Mouse (Mus musculus) limb, embryonic 14.5 days (tissue): ENCODE data around the gene Wdr66. TPM values are rescaled to one million over a fixed set of nuclear protein-coding genes. Genes with fewer than 3 reads are reported as not detected.
A peak's percentile ranks its signal among the peaks of the same experiment; 100 is the strongest.

Source experiments
- ATAC-seq: fragments of 200-750 bp; cut with Nextera tagmentation; 2 replicates; pipeline ENCODE4 v1.8.0; 2017; ENCODE audit warnings: low read depth, moderate number of reproducible peaks, moderate TSS enrichment; ENCODE audit not compliant: low FRiP score
- DNase-seq: peaks from one replicate; pipeline ENCODE4 v3.0.0-alpha.2; 2015; ENCODE audit warnings: low spot score
- H3K27ac ChIP-seq: fragments of 300-500 bp; sonication (generic); replicated peaks from 2 replicates; pipeline ENCODE4 v1.5.1; 2014; ENCODE audit warnings: low read depth, mild to moderate bottlenecking, low read length, moderate library complexity, mixed read lengths
- H3K27me3 ChIP-seq: fragments of 300-500 bp; sonication (generic); 2 replicates; pipeline ENCODE4 v1.6.1; 2014; ENCODE audit warnings: low read length, mixed read lengths; ENCODE audit not compliant: control insufficient read depth, insufficient read depth
- H3K36me3 ChIP-seq: fragments of 300-500 bp; sonication (generic); 2 replicates; pipeline ENCODE4 v1.6.1; 2014; ENCODE audit warnings: mild to moderate bottlenecking, low read length, moderate library complexity, mixed read lengths; ENCODE audit not compliant: control insufficient read depth, insufficient read depth
- H3K4me1 ChIP-seq: fragments of 300-500 bp; sonication (generic); 2 replicates; pipeline ENCODE4 v1.6.1; 2014; ENCODE audit warnings: antibody characterized with exemption, low read length, mixed read lengths; ENCODE audit not compliant: control insufficient read depth, insufficient read depth
- H3K4me2 ChIP-seq: fragments of 300-500 bp; sonication (generic); replicated peaks from 2 replicates; pipeline ENCODE4 v1.6.1; 2014; ENCODE audit warnings: low read depth, mild to moderate bottlenecking, low read length, moderate library complexity; ENCODE audit not compliant: severe bottlenecking
- H3K4me3 ChIP-seq: fragments of 300-500 bp; sonication (generic); replicated peaks from 2 replicates; pipeline ENCODE4 v1.5.1; 2014; ENCODE audit warnings: low read length
- H3K9ac ChIP-seq: fragments of 300-500 bp; sonication (generic); 2 replicates; pipeline ENCODE4 v1.6.1; 2014; ENCODE audit warnings: mild to moderate bottlenecking, low read depth, low read length, moderate library complexity; ENCODE audit not compliant: severe bottlenecking
- H3K9me3 ChIP-seq: fragments of 300-500 bp; sonication (generic); 2 replicates; pipeline ENCODE4 v1.6.1; 2016; ENCODE audit warnings: low read length; ENCODE audit not compliant: control insufficient read depth
- POLR2A ChIP-seq: fragments of 200-500 bp; IDR thresholded peaks from 2 replicates; pipeline ENCODE4 v1.8.0; 2012; ENCODE audit warnings: inconsistent platforms, mild to moderate bottlenecking, moderate library complexity, borderline replicate concordance; ENCODE audit not compliant: insufficient read depth, insufficient read length; ENCODE audit errors: extremely low read depth
- WGBS: fragments of 180-500 bp; shearing (Covaris S2); extraction: QIAGEN DNeasy Blood & Tissue Kit; methylation state at CpG from one replicate; pipeline ENCODE4 v1.1.7; 2014; 5-methylcytosine and 5-hydroxymethylcytosine counted together
- polyA plus RNA-seq, 2 experiments: library from polyadenylated mRNA; depleted of rRNA in 1 of 2; stranded (reverse) in 1 of 2; unstranded in 1 of 2; fragments of >200 nt; fragmentation: Nextera tagmentation in 1 of 2; extraction: Ambion mirVana in 1 of 2; gene quantifications; 2 replicates each; pipeline versions ENCODE4 v1.2.1 to v1.2.3; 2012 to 2014

The Wdr66 gene
- polyA plus RNA-seq, 2 experiments, result 0.50 to 0.87 TPM

DNA sequence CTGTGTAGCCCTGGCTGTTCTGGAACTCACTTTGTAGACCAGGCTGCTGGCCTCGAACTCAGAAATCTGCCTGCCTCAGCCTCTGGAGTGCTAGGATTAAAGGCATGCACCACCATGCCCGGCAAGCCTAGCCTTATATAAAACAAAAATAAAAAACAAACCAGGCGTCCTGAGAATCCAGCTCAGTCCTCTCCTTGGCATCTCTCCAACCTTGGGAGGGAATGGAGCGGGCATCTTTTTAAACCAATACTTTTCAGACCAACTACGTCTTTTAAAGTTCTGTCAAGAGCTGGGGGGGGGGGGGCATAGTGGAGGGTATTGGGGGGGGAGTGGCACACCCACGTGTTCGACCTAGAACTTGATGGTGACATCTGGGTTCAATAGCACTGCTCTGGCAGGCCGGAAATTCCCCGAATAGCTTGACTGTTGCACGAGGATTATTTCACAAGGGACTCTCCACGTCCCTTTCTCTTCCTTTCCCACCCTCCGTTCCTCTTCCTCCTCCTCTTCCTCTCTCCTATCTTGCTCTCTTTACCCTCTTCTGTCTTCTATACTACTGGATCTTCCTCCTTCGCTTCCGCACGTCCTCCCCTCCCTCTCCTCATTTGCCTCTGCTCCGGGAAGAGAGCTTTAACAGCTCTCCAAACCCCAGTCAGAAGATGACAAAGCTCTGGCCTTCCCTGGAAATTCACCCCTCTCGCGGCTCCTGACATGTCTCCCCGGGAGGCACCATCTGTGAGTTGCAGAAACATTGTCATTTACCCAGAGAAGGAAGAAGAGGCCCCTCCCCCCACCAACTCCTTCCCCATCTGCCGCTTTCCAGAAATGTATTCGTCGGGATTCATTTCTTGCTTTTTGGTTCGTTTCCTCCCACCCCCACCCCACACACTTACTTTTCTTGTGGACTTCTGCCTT is 5.2 kb downstream of the Wdr66 start:
- Histone ChIP-seq H3K27ac (peak overlapping the region; percentile 70), H3K4me3 (peak overlapping the region; percentile 24), H3K9ac (peak overlapping the region; percentile 45), H3K36me3 (no peaks in the 10 kb centered on the region), H3K9me3 (no peaks in the 10 kb centered on the region), H3K27me3 (no peaks in the 10 kb centered on the region), H3K4me2 (peak overlapping the region; percentile 43), H3K4me1 (peaks cover 5% of the 10 kb centered on the region; the same call in 1 of the 2 replicates)
- DNase-seq (peak; percentile 45), ATAC-seq (peak; percentile 28; the same call in 1 of the 2 replicates)
- WGBS, result 15% methylated on average over 23 of the region's 23 CpGs
- TF ChIP-seq POLR2A, result no peak

DNA sequence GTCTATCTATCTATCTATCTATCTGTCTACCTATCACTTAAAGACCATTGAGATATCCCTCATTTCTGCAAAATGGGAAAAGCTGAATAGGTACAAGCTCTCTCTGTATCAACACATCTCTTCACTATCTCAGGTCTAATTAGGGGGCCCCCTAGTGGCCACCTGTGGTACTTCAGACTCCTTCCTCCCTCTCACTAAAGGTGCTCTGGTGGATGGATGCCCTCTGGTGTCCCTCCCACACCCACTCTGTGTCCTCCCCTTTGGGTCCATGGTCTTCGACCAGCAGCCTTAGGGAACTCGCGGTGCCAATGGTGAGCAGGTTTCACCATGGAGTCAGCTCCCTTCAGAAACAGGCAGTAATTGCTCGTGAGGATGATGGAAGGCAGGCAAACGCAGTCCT is 7.1 kb downstream of the Wdr66 start:
- TF ChIP-seq POLR2A, result no peak
- H3K27ac ChIP-seq, result no peak overlapping the region
- H3K9me3 ChIP-seq, result no peaks in the 10 kb centered on the region
- ATAC-seq, result no peak
- DNase-seq, result no peak
- H3K36me3 ChIP-seq, result no peaks in the 10 kb centered on the region
- no peaks in the 10 kb centered on the region for H3K27me3 ChIP-seq
- no peak overlapping the region for H3K9ac ChIP-seq
- 54% methylated on average over 5 of the region's 5 CpGs for WGBS
- no peak overlapping the region for H3K4me3 ChIP-seq
- no peak overlapping the region for H3K4me2 ChIP-seq
- H3K4me1 ChIP-seq, result peaks cover 5% of the 10 kb centered on the region; the same call in 1 of the 2 replicates

DNA sequence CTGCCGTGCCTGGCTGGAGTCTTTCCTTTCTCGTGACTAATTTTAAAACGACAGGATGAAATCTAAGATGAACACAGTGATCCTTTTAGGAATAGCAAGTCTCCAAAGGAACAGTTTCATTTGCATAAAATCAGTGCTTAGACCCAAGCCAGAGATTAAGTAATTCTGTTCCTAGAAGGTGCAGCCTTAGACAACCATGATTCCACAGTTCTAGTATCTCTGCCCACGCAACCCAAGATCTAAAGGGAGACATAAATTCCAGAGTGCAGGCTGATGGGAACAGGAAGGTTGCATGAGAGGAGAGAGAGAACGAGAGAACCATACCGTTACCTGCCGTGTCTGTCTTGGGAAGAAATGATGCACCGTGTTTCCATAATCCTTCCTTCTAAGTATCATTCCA is 8.8 kb downstream of the Wdr66 start:
- no peaks in the 10 kb centered on the region for H3K36me3 ChIP-seq
- H3K27me3 ChIP-seq, result no peaks in the 10 kb centered on the region
- H3K9me3 ChIP-seq, result no peaks in the 10 kb centered on the region
- ATAC-seq (no peak), DNase-seq (no peak)
- no peak overlapping the region for H3K4me2 ChIP-seq
- no peak overlapping the region for H3K27ac ChIP-seq
- no peak overlapping the region for H3K4me3 ChIP-seq
- no peak overlapping the region for H3K9ac ChIP-seq
- TF ChIP-seq POLR2A, result no peak
- 73% methylated on average over 8 of the region's 8 CpGs for WGBS
- H3K4me1 ChIP-seq, result peaks cover 5% of the 10 kb centered on the region; the same call in 1 of the 2 replicates

DNA sequence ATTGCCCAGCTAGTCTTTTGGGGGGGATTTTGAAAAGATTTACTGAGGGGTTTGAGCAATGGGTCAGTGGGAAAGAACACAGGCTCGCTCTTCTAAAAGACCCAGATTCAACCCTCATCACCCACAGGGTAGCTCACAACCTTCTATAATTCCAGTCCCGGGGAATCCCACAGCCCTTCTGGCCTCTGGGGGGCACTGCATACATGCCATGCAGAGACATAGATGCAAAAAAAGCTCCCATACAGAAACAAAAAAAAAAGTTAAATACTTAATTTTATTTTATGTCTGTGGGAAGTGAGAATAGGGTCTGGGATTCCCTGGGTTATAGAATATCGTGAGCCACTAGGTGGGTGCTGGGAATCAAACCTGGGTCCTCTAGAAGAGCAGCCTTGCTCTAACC is 15.0 kb downstream of the Wdr66 start:
- Histone ChIP-seq H3K4me1 (no peaks in the 10 kb centered on the region), H3K36me3 (no peaks in the 10 kb centered on the region), H3K9ac (no peak overlapping the region), H3K4me2 (no peak overlapping the region), H3K27ac (no peak overlapping the region), H3K4me3 (no peak overlapping the region), H3K27me3 (no peaks in the 10 kb centered on the region), H3K9me3 (no peaks in the 10 kb centered on the region)
- DNase-seq (no peak), ATAC-seq (no peak)
- TF ChIP-seq POLR2A, result no peak
- whole genome bisulfite sequencing, result 87% methylated on average over 3 of the region's 3 CpGs

DNA sequence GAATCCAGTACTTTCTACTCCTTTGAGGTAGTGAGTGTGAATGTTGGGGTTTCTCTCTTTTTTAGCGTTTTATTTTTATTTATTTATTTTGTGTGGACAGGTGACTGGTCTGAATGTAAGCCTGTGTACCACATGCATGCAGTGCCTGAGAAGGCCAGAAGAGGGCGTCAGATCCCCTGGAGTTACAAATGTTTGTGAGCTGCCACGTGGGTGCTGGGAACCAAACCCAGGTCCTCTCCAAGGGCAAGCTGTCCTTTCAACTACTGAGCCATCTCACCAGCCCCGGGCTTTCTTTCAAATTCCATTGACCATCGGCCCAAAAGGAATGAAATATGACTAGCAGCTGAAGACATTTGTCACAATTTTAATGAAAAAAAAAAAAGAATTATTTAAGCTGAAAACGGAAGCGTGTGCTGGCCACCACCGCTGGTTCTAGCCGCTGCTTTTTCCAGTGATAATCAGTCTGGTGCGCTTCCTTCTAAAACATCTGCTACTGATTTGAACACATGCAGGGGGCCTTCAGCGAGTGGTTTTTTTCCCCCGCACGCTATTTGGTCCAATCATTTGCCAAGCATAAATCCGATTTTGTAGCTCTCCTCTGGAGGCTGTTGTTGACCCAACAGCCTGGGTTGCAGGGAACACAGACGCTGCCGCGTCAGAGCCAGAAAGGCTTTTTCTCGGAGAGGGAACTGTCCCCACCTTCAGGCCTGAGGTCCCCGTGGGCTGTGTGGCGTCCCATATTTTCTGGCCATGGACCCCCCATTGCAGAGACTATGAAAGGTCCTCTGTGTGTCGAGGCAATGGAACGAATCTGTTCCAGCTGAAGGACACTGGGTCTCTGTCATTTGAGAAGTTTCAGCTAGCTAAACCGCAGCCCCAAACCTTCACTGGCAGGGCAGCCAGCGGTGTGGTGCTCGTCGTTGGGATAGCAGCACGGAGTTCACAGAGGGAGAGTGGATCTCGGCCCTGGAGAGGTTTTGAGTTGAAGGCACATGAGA is 16.9 kb downstream of the Wdr66 start:
- Histone ChIP-seq H3K4me3 (no peak overlapping the region), H3K4me1 (no peaks in the 10 kb centered on the region), H3K4me2 (no peak overlapping the region; the same call in 1 of the 2 replicates), H3K27me3 (no peaks in the 10 kb centered on the region), H3K9ac (no peak overlapping the region), H3K36me3 (no peaks in the 10 kb centered on the region), H3K27ac (0 out of 2 replicates have a peak overlapping the region, but pooled peaks have one; percentile 26), H3K9me3 (no peaks in the 10 kb centered on the region)
- 50% methylated on average over 28 of the region's 28 CpGs for WGBS
- no peak for TF ChIP-seq POLR2A
- DNase-seq (peak; percentile 18), ATAC-seq (no peak)
